Mouse (Mus musculus) heart, adult 11 months (tissue): ENCODE measurements around the gene Cpa1.

Experiments
- DNase-seq: peaks from one replicate; pipeline ENCODE4 v3.0.0; 2022

Gene Cpa1

GRCm38 (mm10) chr6:30638674-30639268 is at the start of gene Cpa1:
Cpa1 (plus strand) TSS chr6:30639218.
- no peak for DNase-seq

- DNase-seq = peak; percentile 33
These were observed 49.2 kb upstream of the Cpa1 start for GRCm38 (mm10) chr6:30589819-30590218.

- peak; percentile 71 for DNase-seq
These were observed 47.1 kb upstream of the Cpa1 start for GRCm38 (mm10) chr6:30591851-30592404.

- DNase-seq = peak; percentile 62
These were observed 46.5 kb upstream of the Cpa1 start for GRCm38 (mm10) chr6:30592417-30592974.

- DNase-seq = peak; percentile 71
These were observed 44.7 kb upstream of the Cpa1 start for GRCm38 (mm10) chr6:30594364-30594763.

- peak; percentile 46 for DNase-seq
These were observed 42.7 kb upstream of the Cpa1 start for GRCm38 (mm10) chr6:30596230-30596898.

GRCm38 (mm10) chr6:30600033-30600432 is 39.0 kb upstream of the Cpa1 start:
- DNase-seq = peak; percentile 74

- DNase-seq = no peak
These were observed 38.0 kb upstream of the Cpa1 start for GRCm38 (mm10) chr6:30600995-30601394.

- DNase-seq = peak; percentile 55
These were observed 34.6 kb upstream of the Cpa1 start for GRCm38 (mm10) chr6:30604342-30604867.

- DNase-seq = peak; percentile 77
These were observed 33.9 kb upstream of the Cpa1 start for GRCm38 (mm10) chr6:30605111-30605510.

GRCm38 (mm10) chr6:30605672-30606071 is 33.3 kb upstream of the Cpa1 start:
- DNase-seq = no peak

GRCm38 (mm10) chr6:30610710-30611109 is 28.3 kb upstream of the Cpa1 start, which contains the start of gene Cpa5:
Cpa5 (plus strand) TSS chr6:30611010.
- DNase-seq = peak; percentile 28

GRCm38 (mm10) chr6:30611212-30611611 is 27.8 kb upstream of the Cpa1 start:
- peak; percentile 36 for DNase-seq

- no peak for DNase-seq
These were observed 24.8 kb upstream of the Cpa1 start for GRCm38 (mm10) chr6:30614251-30614650.

- peak; percentile 56 for DNase-seq
These were observed 23.3 kb upstream of the Cpa1 start for GRCm38 (mm10) chr6:30615741-30616140.

- peak; percentile 78 for DNase-seq
These were observed 22.5 kb upstream of the Cpa1 start for GRCm38 (mm10) chr6:30616491-30616941.

GRCm38 (mm10) chr6:30617020-30617958 is 21.7 kb upstream of the Cpa1 start:
- DNase-seq = peak; percentile 49

GRCm38 (mm10) chr6:30617959-30618590 is 20.9 kb upstream of the Cpa1 start:
- DNase-seq = peak; percentile 79

GRCm38 (mm10) chr6:30618735-30619134 is 20.3 kb upstream of the Cpa1 start:
- DNase-seq = peak; percentile 85

- no peak for DNase-seq
These were observed 19.4 kb upstream of the Cpa1 start for GRCm38 (mm10) chr6:30619606-30620005.

GRCm38 (mm10) chr6:30620591-30620990 is 18.4 kb upstream of the Cpa1 start:
- DNase-seq = peak; percentile 86

- peak; percentile 86 for DNase-seq
These were observed 18.0 kb upstream of the Cpa1 start for GRCm38 (mm10) chr6:30620994-30621393.
